Mouse (Mus musculus) intestine, embryonic 16.5 days (tissue): ENCODE results near the gene Pola2. TPM values are rescaled to one million over a fixed set of nuclear protein-coding genes. Genes with fewer than 3 reads are reported as not detected.
A peak's percentile ranks its signal among the peaks of the same experiment; 100 is the strongest.

ENCODE experiments used
- ATAC-seq: fragments of 200-750 bp; cut with Nextera tagmentation; 2 replicates; pipeline ENCODE4 v1.8.0; 2017; ENCODE audit warnings: moderate TSS enrichment, moderate library complexity
- H3K27ac ChIP-seq: fragments of 300-500 bp; sonication (generic); 2 replicates; pipeline ENCODE4 v1.5.1; 2014; ENCODE audit warnings: mild to moderate bottlenecking, low read length
- H3K27me3 ChIP-seq: fragments of 300-500 bp; sonication (generic); replicated peaks from 2 replicates; pipeline ENCODE4 v1.6.1; 2014; ENCODE audit warnings: low read length, control low read depth, mixed read lengths; ENCODE audit not compliant: control insufficient read depth, insufficient read depth
- H3K36me3 ChIP-seq: fragments of 300-500 bp; sonication (generic); 2 replicates; pipeline ENCODE4 v1.6.1; 2014; ENCODE audit warnings: low read length, control low read depth; ENCODE audit not compliant: control insufficient read depth, insufficient read depth
- H3K4me1 ChIP-seq: fragments of 300-500 bp; sonication (generic); 2 replicates; pipeline ENCODE4 v1.6.1; 2014; ENCODE audit warnings: low read length, control low read depth, mixed read lengths; ENCODE audit not compliant: control insufficient read depth, insufficient read depth
- H3K4me2 ChIP-seq: fragments of 300-500 bp; sonication (generic); 2 replicates; pipeline ENCODE4 v1.6.1; 2014; ENCODE audit warnings: low read depth, low read length, control low read depth
- H3K4me3 ChIP-seq: fragments of 300-500 bp; sonication (generic); 2 replicates; pipeline ENCODE4 v1.5.1; 2014; ENCODE audit warnings: mild to moderate bottlenecking, low read length
- H3K9ac ChIP-seq: fragments of 300-500 bp; sonication (generic); 2 replicates; pipeline ENCODE4 v1.6.1; 2014; ENCODE audit warnings: low read depth, low read length
- H3K9me3 ChIP-seq: fragments of 300-500 bp; sonication (generic); 2 replicates; pipeline ENCODE4 v1.6.1; 2016; ENCODE audit warnings: low read length, control low read depth; ENCODE audit not compliant: control insufficient read depth
- WGBS: fragments of 180-500 bp; shearing (Covaris S2); extraction: QIAGEN DNeasy Blood & Tissue Kit; methylation state at CpG from one replicate; pipeline ENCODE4 v1.1.7; 2014; 5-methylcytosine and 5-hydroxymethylcytosine counted together
- polyA plus RNA-seq: library from polyadenylated mRNA; unstranded; fragments of >200 nt; fragmentation: Nextera tagmentation; extraction: Ambion mirVana; gene quantifications from 2 replicates; pipeline ENCODE4 v1.2.1, GENCODE M21; 2015

Pola2 gene
- polyA plus RNA-seq, 1 experiment from 2014 or later = 61.7 TPM

DNA sequence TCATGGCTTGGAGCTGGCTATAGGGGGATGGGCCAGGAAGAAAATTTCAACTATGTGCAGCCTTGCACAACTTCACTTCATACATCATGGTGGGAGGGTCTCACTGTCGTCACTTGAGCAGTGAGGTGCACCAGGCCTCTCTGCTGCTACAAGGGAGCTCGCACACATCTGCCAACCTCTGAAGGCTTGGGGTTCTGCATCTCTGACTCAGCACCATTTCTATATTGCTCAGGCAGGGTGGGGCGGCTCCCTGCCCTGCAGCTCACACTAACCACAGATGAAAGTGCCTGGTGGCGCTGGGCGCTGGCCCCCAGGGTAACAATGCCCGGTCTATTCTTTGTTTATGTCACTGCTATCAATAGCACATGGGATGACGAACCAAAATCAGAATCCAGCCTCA is 19.0 kb downstream of the Pola2 start:
- ATAC-seq = peak; percentile 67
- no peaks in the 10 kb centered on the region for H3K27me3 ChIP-seq
- peak overlapping the region; percentile 55 for H3K27ac ChIP-seq
- H3K36me3 ChIP-seq = peaks cover 3% of the 10 kb centered on the region
- H3K9ac ChIP-seq = no peak overlapping the region
- H3K4me3 ChIP-seq = no peak overlapping the region
- WGBS = 66% methylated on average over 7 of the region's 7 CpGs
- H3K9me3 ChIP-seq = no peaks in the 10 kb centered on the region
- peaks cover 27% of the 10 kb centered on the region for H3K4me1 ChIP-seq
- no peak overlapping the region for H3K4me2 ChIP-seq

DNA sequence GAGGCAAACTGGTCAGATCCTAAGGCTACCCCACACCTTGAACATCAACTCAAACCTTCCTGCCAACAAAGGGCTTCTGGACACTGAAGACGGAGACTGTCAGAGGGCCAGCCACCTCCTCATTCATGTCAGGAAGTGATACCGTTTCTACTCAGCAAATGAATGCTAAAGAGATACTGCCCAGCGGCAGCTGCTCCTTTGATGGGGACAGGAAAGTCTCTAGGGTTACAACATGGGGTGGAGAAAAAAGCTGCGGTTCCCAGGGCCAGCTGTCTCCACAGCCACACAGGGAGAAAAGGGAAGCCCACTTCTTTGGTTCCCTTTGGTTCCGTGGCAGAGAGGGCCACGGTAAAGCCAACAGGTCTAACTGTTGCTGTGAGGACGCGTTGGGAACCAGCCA is 19.9 kb downstream of the Pola2 start:
- Histone ChIP-seq H3K4me2 (no peak overlapping the region), H3K36me3 (peaks cover 3% of the 10 kb centered on the region), H3K9ac (no peak overlapping the region), H3K27ac (peak overlapping the region; percentile 34; the same call in 1 of the 2 replicates), H3K9me3 (no peaks in the 10 kb centered on the region), H3K4me1 (peaks cover 30% of the 10 kb centered on the region), H3K4me3 (no peak overlapping the region), H3K27me3 (no peaks in the 10 kb centered on the region)
- ATAC-seq = no peak
- WGBS = 77% methylated on average over 8 of the region's 8 CpGs

DNA sequence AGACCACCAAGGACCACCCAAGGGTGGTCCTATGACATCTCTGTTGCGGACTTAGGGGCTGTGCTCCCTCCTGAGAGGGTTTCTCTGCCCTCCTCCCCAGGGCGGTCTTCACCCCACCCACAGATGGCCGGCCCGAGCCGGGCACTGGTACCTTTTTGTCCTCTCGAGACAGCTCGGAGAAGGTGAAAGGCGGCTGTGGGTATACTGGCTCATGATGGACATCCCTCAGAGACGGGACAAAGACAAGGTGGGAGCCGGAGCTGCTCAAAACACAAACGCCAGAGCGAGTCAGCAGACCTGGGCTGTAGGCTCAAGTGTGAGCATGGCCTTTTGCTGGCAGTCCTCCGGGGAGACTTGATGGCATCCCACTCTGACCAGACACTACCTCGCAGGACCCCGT is 20.6 kb downstream of the Pola2 start:
- no peak for ATAC-seq
- no peak overlapping the region for H3K4me2 ChIP-seq
- H3K27me3 ChIP-seq = no peaks in the 10 kb centered on the region
- peaks cover 3% of the 10 kb centered on the region for H3K36me3 ChIP-seq
- WGBS = 89% methylated on average over 15 of the region's 15 CpGs
- H3K4me3 ChIP-seq = no peak overlapping the region
- no peak overlapping the region; the same call in 1 of the 2 replicates for H3K9ac ChIP-seq
- no peaks in the 10 kb centered on the region for H3K9me3 ChIP-seq
- no peak overlapping the region for H3K27ac ChIP-seq
- H3K4me1 ChIP-seq = peaks cover 30% of the 10 kb centered on the region

DNA sequence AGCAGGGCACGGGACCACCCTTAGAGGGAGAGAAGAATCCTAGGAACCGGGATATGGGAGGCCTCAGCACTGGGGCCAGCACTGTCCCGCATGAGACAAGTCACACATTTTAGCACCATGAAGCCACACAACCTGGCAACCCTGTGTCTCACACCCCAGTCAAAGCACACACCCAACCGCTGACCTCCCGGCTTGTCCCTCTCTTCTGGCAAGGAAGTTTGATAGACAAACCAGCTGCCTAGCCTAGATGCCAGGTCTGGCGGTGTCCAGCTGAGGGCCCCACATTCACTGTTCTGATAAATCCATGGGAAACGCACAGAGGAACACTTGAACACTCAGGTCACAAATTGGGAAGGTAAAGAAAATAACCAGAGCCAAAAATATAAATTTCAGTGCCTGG is 21.4 kb downstream of the Pola2 start:
- 91% methylated on average over 7 of the region's 7 CpGs for WGBS
- no peaks in the 10 kb centered on the region for H3K9me3 ChIP-seq
- peaks cover 39% of the 10 kb centered on the region for H3K4me1 ChIP-seq
- no peaks in the 10 kb centered on the region for H3K27me3 ChIP-seq
- no peak for ATAC-seq
- peaks cover 3% of the 10 kb centered on the region for H3K36me3 ChIP-seq
- H3K4me3 ChIP-seq = no peak overlapping the region
- no peak overlapping the region for H3K27ac ChIP-seq
- no peak overlapping the region for H3K4me2 ChIP-seq
- H3K9ac ChIP-seq = no peak overlapping the region

DNA sequence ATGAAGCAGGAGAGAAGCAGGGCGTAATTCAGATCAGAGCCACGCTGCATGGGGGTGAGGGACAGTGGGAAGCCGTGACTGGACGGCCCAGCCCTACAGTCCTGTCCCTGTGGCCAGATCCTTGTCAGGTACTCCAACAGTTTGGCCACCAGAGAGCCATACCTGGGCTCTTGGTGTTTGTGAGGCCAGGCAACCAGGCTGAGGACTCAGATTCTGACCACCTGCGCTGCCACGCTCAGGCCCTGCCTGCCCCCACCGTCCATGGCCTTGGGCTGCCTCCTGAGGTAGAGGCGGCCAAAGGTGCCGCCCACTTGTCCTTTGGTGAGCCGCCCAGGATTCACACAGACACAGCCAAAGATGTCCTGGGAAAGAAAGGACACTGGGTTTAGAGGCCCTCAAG is 23.3 kb downstream of the Pola2 start:
- WGBS = 81% methylated on average over 10 of the region's 10 CpGs
- H3K27ac ChIP-seq = peak overlapping the region; percentile 46

DNA sequence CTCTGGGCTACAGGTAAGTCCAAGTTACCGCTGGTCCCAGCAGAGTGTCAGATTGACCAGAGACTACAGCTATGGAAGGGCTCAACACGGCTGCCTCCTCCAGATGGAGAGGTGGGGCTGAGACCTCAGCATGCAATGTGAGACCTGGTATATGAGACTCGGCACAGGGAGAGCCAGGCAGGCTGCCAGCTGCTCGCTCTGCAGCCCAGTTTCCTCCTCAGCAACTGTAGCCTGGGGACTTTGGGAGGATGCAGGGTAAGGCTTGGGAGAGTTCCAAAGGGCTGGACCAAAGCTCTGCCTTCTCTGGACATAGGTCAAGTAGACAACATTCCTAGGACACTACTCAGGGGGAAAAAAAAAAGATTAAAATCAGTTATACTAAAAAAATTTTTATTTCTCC is 23.8 kb downstream of the Pola2 start:
- Histone ChIP-seq H3K4me2 (no peak overlapping the region), H3K4me1 (peaks cover 35% of the 10 kb centered on the region), H3K9ac (no peak overlapping the region), H3K36me3 (no peaks in the 10 kb centered on the region; the same call in none of the 2 replicates), H3K4me3 (no peak overlapping the region), H3K27ac (peak overlapping the region; percentile 68), H3K27me3 (no peaks in the 10 kb centered on the region), H3K9me3 (no peaks in the 10 kb centered on the region)
- ATAC-seq = no peak
- 56% methylated on average over 4 of the region's 4 CpGs for WGBS

More for the DNA sequence above, 23.3 kb downstream of the Pola2 start:
- peaks cover 3% of the 10 kb centered on the region for H3K36me3 ChIP-seq
- H3K9me3 ChIP-seq = no peaks in the 10 kb centered on the region
- H3K4me3 ChIP-seq = no peak overlapping the region
- H3K27me3 ChIP-seq = no peaks in the 10 kb centered on the region
- peaks cover 35% of the 10 kb centered on the region for H3K4me1 ChIP-seq
- ATAC-seq = no peak
- no peak overlapping the region for H3K4me2 ChIP-seq
- peak overlapping the region; percentile 31 for H3K9ac ChIP-seq

DNA sequence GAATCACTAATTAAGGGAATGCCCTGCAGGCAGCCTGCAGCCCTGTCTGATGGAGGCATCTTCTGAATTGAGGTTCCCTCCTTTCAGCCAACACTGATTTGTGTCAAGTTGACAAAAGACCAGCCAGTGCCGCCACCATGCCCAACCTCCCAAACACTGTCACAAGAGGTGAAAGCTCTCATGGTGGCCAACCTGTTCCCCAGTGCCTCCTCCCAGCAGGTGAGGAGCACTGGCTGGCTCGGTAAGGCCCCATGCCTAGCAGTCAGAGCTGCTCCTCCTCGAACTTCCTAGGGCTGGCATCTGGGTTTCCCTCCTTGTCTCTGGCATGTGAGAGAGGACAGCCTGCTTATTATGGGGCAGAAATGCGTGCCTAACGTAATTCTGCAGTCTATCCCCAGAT is 24.3 kb downstream of the Pola2 start:
- WGBS = 86% methylated on average over 5 of the region's 5 CpGs
- H3K36me3 ChIP-seq = no peaks in the 10 kb centered on the region; the same call in none of the 2 replicates
- no peak overlapping the region for H3K4me3 ChIP-seq
- H3K4me1 ChIP-seq = peaks cover 36% of the 10 kb centered on the region
- peak overlapping the region; percentile 68 for H3K27ac ChIP-seq
- H3K27me3 ChIP-seq = no peaks in the 10 kb centered on the region
- no peak overlapping the region for H3K4me2 ChIP-seq
- no peak overlapping the region for H3K9ac ChIP-seq
- no peaks in the 10 kb centered on the region for H3K9me3 ChIP-seq
- ATAC-seq = no peak

DNA sequence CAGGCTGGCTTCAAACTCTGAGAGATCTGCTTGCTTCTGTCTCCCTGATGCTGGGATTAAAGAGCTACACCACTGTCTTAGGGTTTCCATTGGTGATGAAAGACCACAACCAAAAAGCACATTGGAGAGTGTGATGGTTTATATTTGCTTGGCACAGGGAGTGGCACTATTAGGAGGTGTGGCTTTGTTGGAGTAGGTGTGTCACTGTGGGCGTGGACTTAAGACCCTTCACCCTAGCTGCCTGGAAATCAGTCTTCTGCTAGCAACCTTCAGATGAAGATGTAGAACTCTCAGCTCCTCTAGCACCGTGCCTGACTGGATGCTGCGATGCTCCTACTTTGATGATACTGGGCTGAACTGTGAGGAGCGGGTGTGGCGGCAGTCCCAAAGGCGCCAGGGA is 25.5 kb downstream of the Pola2 start:
- 84% methylated on average over 6 of the region's 6 CpGs for WGBS
- Histone ChIP-seq H3K4me2 (no peak overlapping the region), H3K36me3 (no peaks in the 10 kb centered on the region; the same call in none of the 2 replicates), H3K4me1 (peaks cover 31% of the 10 kb centered on the region), H3K27ac (no peak overlapping the region), H3K4me3 (no peak overlapping the region), H3K9me3 (no peaks in the 10 kb centered on the region), H3K9ac (no peak overlapping the region), H3K27me3 (no peaks in the 10 kb centered on the region)
- no peak for ATAC-seq

DNA sequence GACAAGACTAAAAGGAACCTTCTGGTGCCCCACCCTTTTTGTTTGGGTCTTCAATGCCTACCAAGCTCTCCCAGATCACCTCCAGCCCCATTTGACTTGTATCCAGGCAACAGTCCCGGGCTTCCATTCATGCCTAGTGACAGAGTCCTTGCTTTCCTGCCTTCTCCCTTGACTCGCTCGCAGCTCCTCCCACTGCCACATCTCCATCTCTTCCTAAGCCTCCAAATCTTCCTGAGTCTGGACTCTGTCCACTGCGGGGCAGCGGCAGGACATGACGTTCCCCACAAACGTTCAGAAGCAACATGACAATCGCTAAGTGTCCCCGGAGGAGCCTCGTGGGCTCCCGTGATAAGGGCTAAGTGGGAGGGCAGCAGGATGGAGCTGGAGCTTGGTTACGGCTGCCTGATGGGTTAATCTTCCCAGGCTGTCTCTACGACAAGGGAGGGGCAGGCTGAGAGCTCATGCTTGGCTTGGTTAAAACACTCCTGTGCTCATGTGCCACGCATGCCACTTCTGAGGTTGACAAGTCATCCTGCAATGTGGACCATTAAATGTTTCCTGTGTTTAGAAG is 26.1 kb downstream of the Pola2 start:
- no peak overlapping the region for H3K4me3 ChIP-seq
- 20% methylated on average over 14 of the region's 14 CpGs for WGBS
- no peaks in the 10 kb centered on the region for H3K27me3 ChIP-seq
- no peak for ATAC-seq
- no peak overlapping the region for H3K9ac ChIP-seq
- H3K4me2 ChIP-seq = no peak overlapping the region
- peaks cover 31% of the 10 kb centered on the region for H3K4me1 ChIP-seq
- no peaks in the 10 kb centered on the region for H3K9me3 ChIP-seq
- H3K36me3 ChIP-seq = no peaks in the 10 kb centered on the region; the same call in none of the 2 replicates
- H3K27ac ChIP-seq = no peak overlapping the region
